Mouse (Mus musculus) testis, postnatal 10 days (tissue): Measurements from ENCODE around the gene Clptm1l.

ENCODE experiments used
- DNase-seq: peaks from one replicate; pipeline ENCODE4 v3.0.0; 2021; ENCODE audit warnings: low spot score

Gene Clptm1l

GRCm38 (mm10) chr13:73603522-73604155 is at the start of gene Clptm1l:
Clptm1l (plus strand) TSS chr13:73604006.
- DNase-seq, result peak; percentile 96

GRCm38 (mm10) chr13:73564201-73564600 is 39.6 kb upstream of the Clptm1l start:
- DNase-seq, result no peak

DNA sequence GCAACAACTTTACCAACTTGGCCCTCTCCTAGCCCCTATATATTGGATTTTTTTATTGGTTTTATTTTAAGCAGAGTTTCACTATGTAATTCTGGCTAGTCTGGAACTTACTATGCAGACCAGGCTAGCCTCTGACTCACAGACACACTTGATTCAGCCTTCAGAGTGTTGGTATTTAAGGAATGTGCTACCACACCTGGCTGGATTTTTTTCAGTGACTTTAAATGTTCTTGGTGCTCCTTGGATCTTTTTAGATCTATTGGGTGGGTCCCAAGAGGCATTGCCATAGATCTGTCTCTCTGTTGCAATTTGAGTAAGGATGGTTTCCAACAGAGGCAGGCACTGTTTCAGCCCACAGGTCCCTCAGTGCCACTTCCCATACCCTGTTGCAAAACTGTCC is 28.8 kb upstream of the Clptm1l start:
- DNase-seq, result no peak

GRCm38 (mm10) chr13:73577277-73577676 is 26.5 kb upstream of the Clptm1l start:
- no peak for DNase-seq

- no peak for DNase-seq
Observed at GRCm38 (mm10) chr13:73591488-73591887, 12.3 kb upstream of the Clptm1l start.

DNA sequence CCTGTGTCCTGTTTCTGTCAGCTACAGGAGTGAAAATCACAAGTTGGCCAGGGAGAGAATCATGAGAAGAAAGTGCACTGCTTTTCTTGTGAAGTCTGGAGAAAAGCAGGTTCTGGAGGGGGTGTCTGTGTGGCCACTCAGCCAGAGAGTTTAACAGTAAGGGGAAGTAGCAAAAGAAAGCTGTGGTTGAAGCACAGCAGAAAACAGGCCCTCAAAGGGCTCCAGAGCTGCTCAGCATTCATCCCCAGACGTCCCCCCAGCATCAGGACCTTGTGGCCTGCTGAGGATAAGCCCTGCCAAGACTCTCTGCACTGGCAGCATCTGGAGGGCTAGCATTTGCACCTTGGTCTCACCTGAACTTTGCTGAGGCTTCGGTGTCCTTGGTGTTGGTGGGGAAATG is 11.3 kb upstream of the Clptm1l start:
- DNase-seq, result no peak

GRCm38 (mm10) chr13:73596276-73596675 is 7.5 kb upstream of the Clptm1l start:
- DNase-seq, result no peak

GRCm38 (mm10) chr13:73600217-73600616 is 3.6 kb upstream of the Clptm1l start:
- DNase-seq, result no peak

DNA sequence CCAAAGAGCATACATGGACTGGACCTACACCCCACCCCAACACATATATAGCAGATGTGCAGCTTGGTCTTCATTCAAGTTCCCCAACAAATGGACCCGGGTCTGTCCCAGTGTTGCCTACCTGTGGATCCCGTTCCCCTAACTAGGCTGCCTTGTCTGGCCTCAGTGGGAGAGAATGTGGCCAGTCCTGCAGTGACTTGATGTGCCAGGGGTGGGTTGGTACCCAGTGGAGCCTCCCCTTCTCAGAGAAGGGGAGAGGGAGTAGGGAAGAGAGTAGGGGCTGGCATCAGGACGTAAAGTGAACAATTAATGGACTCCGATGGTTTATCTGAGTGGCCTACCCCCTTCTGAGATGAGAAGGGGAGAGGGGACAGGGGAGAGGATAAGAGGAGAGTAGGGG is 760 bp upstream of the Clptm1l start:
- DNase-seq, result no peak

- no peak for DNase-seq
Observed at GRCm38 (mm10) chr13:73604156-73604957, 551 bp downstream of the Clptm1l start.

- no peak for DNase-seq
Observed at GRCm38 (mm10) chr13:73618406-73618805, 14.6 kb downstream of the Clptm1l start.

GRCm38 (mm10) chr13:73620637-73621036 is 16.8 kb downstream of the Clptm1l start:
- no peak for DNase-seq

DNA sequence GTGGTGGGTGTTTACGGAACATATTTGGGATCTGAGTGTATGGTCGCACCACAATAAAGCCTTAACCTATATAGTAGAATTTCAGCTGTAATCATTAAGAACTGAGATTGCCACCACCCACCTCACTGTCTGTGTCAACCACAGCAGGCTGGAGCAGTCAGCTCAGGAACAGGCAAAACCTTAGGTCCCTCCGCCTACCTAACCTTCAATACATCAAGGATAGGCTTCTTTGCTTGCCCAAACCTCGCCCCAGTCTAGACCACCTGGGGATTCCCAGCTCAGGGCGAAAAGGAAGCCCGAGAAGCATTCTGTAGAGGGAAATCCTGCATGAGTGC is 22.6 kb downstream of the Clptm1l start:
- DNase-seq, result no peak

DNA sequence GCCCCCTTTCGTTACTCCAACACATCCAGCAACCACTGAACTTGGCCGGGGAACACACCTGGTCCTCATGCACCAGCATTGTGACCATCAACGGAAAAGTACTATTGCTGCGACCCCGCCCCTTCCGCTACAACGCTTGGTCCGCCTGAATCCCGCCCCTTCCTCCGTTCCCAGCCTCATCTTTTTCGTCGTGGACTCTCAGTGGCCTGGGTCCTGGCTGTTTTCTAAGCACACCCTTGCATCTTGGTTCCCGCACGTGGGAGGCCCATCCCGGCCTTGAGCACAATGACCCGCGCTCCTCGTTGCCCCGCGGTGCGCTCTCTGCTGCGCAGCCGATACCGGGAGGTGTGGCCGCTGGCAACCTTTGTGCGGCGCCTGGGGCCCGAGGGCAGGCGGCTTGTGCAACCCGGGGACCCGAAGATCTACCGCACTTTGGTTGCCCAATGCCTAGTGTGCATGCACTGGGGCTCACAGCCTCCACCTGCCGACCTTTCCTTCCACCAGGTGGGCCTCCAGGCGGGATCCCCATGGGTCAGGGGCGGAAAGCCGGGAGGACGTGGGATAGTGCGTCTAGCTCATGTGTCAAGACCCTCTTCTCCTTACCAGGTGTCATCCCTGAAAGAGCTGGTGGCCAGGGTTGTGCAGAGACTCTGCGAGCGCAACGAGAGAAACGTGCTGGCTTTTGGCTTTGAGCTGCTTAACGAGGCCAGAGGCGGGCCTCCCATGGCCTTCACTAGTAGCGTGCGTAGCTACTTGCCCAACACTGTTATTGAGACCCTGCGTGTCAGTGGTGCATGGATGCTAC is 23.1 kb downstream of the Clptm1l start, which contains the start of gene Tert:
TSS of gene Tert (plus strand) at position 167 of the 805 bp plus-strand sequence.
- peak; percentile 72 for DNase-seq

GRCm38 (mm10) chr13:73628586-73629113 is 24.8 kb downstream of the Clptm1l start:
- DNase-seq, result no peak

DNA sequence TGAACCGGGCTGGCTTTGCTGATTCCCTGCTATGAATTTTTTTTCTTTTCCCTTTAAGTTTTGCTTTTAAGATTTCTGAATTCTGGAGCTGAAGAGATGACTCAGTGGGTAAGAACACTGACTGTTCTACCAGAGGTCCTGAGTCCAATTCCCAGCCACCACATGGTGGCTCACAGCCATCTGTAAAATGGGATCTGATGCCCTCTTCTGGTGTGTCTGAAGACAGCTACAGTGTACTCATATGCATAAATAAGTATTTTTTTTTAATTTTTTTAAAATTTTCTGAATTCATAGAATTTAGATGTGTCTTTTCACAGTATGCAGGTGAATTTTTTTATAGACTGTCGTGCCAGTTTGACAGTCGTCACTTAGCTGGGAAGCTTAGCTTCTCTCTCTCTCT is 28.0 kb downstream of the Clptm1l start:
- DNase-seq, result no peak

DNA sequence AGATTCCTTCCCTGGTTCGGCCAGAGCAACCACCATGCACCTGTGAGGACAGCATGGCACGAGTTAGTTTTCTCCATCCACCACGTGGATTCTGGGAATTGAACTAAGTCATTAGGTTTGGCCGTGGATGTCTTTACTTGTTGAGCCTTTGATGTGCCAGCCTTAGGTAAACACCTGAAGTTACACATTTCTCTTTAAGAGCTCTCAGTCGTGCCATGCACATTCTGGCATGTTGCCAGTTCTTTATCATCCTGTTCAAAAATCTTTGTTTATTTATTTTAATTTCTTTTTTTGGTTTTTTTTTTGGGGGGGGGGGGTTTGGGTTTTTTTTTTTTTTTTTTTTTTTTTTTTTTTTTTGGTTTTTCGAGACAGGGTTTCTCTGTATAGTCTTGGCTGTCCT is 34.0 kb downstream of the Clptm1l start:
- DNase-seq, result no peak

DNA sequence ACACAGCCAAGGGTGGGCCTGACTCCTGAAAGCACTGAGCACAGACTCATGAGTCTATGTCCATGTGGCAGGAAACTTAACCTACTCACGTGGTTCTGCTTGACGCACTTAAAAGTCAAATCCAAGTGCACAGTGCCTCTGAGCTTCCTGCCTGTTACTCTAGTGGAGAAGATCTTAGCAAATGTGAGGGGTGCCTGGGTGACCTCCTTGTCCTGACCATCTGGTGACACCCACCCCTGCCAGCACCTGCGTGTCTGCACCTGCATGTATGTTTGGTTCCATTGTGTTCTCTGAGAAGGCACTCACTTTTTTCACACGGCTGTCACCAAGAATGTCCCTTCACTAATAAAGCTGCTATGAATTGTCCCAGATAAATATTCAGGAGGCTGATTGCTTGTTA is 37.5 kb downstream of the Clptm1l start:
- DNase-seq, result no peak

GRCm38 (mm10) chr13:73646397-73647087 is 42.7 kb downstream of the Clptm1l start:
- peak; percentile 62 for DNase-seq

DNA sequence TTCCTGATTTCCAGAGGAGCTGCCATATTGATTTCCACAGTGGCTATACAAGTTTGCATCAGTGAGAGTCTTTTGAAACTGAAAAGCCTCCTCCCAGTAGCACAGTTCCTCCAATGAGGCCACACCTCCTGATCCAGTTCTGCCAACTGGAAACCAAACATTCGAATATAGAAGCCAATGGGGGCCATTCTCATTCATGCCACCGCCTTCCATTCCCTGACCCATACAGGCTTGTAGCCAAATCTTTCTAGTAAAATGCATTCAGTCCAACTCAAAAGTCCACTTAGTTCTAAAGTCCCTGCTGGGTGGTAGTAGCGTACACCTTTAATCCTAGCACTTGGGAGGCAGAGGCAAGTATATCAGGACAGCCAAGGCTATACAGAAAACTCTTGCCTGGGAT is 49.5 kb downstream of the Clptm1l start:
- no peak for DNase-seq

GRCm38 (mm10) chr13:73654976-73655375 is 51.2 kb downstream of the Clptm1l start:
- DNase-seq, result no peak

- DNase-seq, result no peak
Observed at GRCm38 (mm10) chr13:73658953-73659352, 55.1 kb downstream of the Clptm1l start.
